Mouse (Mus musculus): Measurements from ENCODE around the gene Hvcn1.
"Not testable (repeated sequence)": the region's sequence is repeated elsewhere in the genome, so short reads cannot be mapped to it uniquely, and the experiment has no call there.

Hvcn1 gene

GRCm38 (mm10) chr5:122201904-122202303 lies 4.7 kb upstream of the Hvcn1 start:
- DNase-seq (ENCODE audit: low spot score in 2 of 2): no peak

- DNase-seq (ENCODE audit: low spot score in 2 of 2): no peak
Observed at GRCm38 (mm10) chr5:122204180-122204579, 2.4 kb upstream of the Hvcn1 start.

GRCm38 (mm10) chr5:122208909-122209308 lies 2.3 kb downstream of the Hvcn1 start:
- no peak for DNase-seq (ENCODE audit: low spot score in 2 of 2)

DNA sequence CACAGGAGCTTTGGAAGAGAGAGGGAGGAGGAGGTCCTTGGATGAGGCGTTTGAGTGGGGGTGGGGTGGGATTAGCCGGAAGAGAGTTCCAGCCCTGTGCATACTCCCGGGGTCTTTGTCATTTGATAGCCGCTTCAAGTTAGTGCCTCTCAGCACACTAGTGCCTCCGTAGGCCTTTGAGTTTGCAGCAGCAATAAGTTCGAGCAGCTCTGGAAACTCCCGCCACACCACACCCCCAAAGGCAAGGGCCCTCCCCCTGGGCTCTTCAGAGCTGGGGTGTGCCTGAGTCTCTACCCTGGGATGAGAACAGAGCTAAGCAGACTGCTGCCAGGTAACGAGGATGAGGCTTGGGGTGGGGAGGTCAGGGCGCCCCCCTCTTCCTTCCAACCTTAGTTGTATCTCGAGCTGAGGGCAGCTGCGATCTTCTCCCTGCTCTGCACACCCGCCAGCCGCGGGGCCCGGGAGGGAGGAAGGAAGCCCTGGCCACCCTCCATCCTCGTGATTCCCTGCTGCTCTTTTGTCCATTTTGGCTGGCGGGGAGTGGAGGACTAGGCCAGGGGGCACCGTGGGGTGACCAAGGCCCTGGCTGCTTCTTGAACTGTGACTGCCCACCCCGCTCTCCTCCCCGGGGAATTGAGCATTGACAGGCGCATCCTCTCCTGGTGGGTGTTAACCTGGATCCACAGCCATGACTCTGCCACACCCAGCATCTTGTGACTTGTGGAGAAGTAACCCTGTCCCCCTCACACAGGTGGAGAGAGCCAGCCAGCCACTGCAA lies 3.2 kb downstream of the Hvcn1 start:
- DNase-seq (ENCODE audit: low spot score in 2 of 2): no peak

DNA sequence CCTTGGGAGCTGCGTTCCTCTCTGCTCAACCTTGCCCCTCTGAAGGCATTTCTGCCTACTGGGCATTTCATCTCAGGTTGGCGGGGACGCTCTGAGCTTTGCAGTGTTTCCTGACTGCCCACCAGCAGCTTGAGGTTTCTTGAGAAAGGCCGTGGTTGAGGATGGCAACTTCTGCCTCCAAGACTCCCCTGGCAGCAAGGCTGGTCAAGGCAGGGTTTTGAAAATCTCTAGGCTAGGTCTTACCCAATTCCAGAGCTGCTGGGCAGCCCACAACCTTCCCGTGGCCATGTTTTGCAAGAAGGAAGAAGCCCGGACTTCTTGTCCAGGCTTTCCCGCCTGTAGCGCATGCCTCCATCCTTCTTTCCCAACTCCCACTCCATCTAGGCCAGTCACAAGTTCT lies 4.3 kb downstream of the Hvcn1 start:
- no peak for DNase-seq (ENCODE audit: low spot score in 2 of 2)

- DNase-seq (ENCODE audit: low spot score in 2 of 2): no peak
Observed at GRCm38 (mm10) chr5:122212125-122212524, 5.5 kb downstream of the Hvcn1 start.

- not testable (repeated sequence) for DNase-seq (ENCODE audit: low spot score in 2 of 2)
Observed at GRCm38 (mm10) chr5:122212820-122213219, 6.2 kb downstream of the Hvcn1 start.

- DNase-seq (ENCODE audit: low spot score in 2 of 2): no peak
Observed at GRCm38 (mm10) chr5:122213861-122214260, 7.3 kb downstream of the Hvcn1 start.

DNA sequence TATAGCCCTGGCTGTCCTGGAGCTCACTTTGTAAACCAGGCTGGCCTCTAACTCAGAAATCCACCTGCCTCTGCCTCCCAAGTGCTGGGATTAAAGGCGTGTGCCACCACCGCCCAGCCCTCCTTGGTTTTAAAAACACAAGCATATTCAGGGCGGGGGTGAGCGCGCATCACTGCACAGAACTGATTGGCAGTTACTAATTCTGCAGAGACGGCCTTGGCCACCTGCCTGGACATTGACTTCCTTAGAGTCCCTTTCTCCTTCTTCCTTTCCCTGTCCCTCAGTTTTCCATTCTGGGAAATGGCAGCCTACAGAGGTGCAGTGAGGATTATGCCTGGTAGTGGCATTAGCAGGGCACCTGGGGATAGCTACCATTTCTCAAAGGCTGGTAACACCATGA lies 11.0 kb downstream of the Hvcn1 start:
- no peak for DNase-seq (ENCODE audit: low spot score in 2 of 2)

DNA sequence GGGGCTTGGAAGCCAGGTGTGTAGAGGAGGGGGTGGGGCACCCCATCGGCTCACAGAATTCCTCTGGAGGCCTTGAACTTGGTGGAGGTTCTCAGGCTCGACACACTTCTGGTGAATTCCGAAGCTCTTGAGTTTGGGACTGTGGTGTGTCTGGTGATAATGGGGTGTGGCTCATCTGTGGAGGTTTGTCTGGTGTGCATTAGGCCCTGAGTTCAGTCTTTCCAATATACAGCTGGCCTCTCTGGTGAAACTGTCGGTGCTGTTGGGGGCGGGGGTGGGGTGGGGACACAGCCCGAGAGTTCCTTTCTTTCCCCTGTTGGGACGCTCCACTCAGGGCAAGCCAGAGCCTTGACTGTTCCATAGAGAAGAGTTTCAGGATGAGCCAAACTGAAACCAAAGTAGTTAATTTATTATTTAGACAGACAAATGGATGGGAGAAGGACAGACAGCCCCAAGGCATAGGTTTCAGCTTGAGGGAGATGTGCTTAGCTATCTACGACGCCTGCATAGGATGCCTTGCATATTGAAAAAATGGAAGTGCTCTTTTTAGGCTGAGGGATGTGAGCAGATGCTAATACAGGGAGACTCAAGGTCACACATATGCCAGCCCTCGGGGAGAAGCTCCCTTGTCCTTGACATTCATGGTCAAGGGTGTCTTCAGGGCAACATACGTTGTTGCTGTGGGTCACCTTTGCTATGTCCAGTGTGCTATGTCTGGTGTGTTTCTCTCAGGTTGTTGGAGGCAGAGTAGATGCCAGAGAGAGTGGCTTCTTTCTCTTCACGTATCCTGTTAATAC lies 11.7 kb downstream of the Hvcn1 start:
- no peak for DNase-seq (ENCODE audit: low spot score in 2 of 2)

- DNase-seq (ENCODE audit: low spot score in 2 of 2): no peak
Observed at GRCm38 (mm10) chr5:122218928-122219327, 12.3 kb downstream of the Hvcn1 start.

DNA sequence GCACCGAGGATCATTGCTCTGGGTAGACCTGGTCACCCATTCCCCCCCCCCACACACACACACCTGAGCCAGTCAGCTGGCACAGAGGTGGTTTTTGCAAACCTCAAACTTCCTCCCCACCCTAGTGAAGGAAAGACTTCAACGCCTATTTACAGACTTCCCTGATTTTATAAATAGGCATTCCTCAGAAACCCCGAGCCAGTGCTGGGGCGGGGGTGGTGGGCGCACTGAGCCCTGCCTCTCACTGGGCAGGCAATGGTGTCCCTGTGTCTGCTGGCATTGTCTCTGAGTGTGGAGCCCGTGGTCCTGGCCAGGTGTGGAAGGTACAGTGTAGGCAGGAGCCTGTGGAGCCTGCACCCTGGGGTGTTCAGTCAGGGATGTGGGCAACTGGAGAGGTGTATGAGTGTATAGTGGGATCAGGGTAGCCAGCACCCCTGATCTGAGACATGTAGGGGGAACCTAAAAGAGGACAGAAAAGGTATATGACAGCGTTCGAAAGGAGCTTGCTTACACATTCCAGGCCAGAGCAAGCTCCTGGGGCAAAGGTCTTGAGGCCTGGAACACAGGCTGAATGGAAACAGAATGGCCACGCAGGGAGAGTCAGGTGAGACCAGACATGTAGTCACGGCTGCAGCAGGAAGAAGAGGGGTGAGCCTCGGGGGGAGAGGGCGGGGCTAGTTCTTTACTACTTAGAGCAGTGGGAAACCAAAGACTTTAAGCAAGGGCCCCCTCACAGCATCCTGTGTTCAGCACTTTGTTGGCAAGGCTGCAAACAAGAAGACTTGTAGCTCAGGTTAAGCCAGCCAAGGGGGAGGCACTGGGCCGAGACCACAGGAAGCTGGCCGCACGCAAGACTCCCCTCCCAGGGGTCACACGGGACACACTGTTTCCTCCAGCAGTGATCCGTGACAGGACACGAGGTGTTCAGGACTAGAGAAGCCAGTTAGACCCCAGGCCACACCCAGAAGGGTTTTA lies 13.3 kb downstream of the Hvcn1 start:
- DNase-seq (ENCODE audit: low spot score in 2 of 2): no peak

- DNase-seq (ENCODE audit: low spot score in 2 of 2): no peak
Observed at GRCm38 (mm10) chr5:122221085-122221484, 14.5 kb downstream of the Hvcn1 start.

DNA sequence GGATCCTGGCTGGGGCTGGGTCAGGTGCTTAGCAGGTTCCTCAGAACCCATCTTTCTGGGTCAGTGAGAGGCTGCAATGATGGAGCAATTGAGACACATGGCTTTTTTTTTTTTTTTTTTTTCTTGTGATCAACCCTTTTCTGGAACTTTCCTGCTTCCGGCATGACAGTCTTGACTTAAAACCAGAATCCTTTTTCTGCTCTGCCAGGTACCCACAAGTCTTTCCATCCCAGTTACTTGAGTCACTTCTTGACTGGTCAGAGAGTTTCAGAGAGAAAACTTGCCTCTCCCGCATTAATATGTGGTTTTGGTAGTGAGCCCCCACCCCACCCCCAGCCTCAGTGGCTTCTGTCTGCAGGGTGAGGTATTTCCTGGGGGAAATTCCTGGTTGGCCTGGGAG lies 17.7 kb downstream of the Hvcn1 start:
- no peak for DNase-seq (ENCODE audit: low spot score in 2 of 2)

GRCm38 (mm10) chr5:122228271-122228765 lies 21.7 kb downstream of the Hvcn1 start:
- no peak for DNase-seq (ENCODE audit: low spot score in 2 of 2)

- no peak for DNase-seq (ENCODE audit: low spot score in 2 of 2)
Observed at GRCm38 (mm10) chr5:122228772-122229171, 22.2 kb downstream of the Hvcn1 start.

DNA sequence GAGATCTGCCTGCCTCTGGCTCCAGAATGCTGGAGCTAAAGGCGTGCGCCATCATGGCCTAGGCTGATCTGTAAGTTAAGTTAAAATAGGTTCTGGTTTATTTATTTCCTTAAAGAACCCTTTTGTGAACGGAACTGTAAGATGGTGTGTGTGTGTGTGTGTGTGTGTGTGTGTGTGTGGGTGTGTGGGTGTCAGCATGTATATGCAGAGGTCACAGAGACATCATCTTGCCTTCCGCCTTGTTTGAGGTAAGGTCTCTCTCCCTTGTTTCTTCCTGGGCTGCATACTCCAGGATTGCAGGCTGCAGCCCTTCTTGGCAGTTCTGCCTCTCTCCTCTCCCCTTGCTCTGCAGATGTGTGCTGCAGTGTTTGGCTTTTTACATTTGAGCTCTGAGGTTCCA lies 24.2 kb downstream of the Hvcn1 start:
- DNase-seq (ENCODE audit: low spot score in 2 of 2): no peak

DNA sequence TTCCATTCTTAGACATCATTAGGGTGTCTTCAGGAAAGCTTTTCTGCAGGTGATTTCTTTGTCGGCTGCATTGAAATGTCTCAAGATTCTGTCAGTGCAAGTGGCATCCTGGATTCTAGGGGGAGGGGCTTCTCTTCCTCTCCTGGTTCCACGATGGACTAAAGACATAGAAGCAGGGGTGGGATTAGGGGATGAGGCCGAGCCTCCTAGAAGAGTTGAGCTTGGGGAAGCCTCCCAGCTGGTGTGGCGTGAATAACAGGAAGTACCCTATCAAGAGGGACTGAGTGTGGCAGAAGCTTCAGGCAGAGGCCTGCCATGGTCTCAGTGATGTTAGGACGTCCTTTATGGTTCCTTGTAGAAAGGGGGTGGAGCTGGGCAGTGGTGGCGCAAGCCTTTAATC lies 24.8 kb downstream of the Hvcn1 start:
- DNase-seq (ENCODE audit: low spot score in 2 of 2): no peak

GRCm38 (mm10) chr5:122232004-122232403 lies 25.4 kb downstream of the Hvcn1 start:
- no peak for DNase-seq (ENCODE audit: low spot score in 2 of 2)

- DNase-seq (ENCODE audit: low spot score in 2 of 2): no peak
Observed at GRCm38 (mm10) chr5:122233077-122233581, 26.5 kb downstream of the Hvcn1 start.

- no peak for DNase-seq (ENCODE audit: low spot score in 2 of 2)
Observed at GRCm38 (mm10) chr5:122233695-122234094, 27.1 kb downstream of the Hvcn1 start.

Measured in frontal cortex, postnatal 36 days (tissue).